Mouse (Mus musculus) heart, postnatal 0 days (tissue): ENCODE data around the gene Ablim2. TPM values are rescaled to one million over a fixed set of nuclear protein-coding genes. Genes with fewer than 3 reads are reported as not detected.

Experiments
- ATAC-seq: fragments of 200-750 bp; cut with Nextera tagmentation; 2 replicates; pipeline ENCODE4 v1.8.0; 2017; ENCODE audit warnings: low read depth, moderate number of reproducible peaks, moderate library complexity; ENCODE audit not compliant: insufficient read depth
- DNase-seq: peaks from one replicate; pipeline ENCODE4 v3.0.0-alpha.2; 2016; ENCODE audit warnings: low spot score
- H3K27ac ChIP-seq: fragments of 300-500 bp; sonication (generic); 2 replicates; pipeline ENCODE4 v1.5.1; 2014; ENCODE audit warnings: low read depth, mild to moderate bottlenecking
- H3K27me3 ChIP-seq: fragments of 300-500 bp; sonication (generic); 2 replicates; pipeline ENCODE4 v1.6.1; 2014; ENCODE audit warnings: low read length, mixed read lengths; ENCODE audit not compliant: control insufficient read depth, insufficient read depth
- H3K36me3 ChIP-seq: fragments of 300-500 bp; sonication (generic); replicated peaks from 2 replicates; pipeline ENCODE4 v1.6.1; 2014; ENCODE audit warnings: low read length, mixed read lengths; ENCODE audit not compliant: control insufficient read depth, insufficient read depth
- H3K4me1 ChIP-seq: fragments of 300-500 bp; sonication (generic); 2 replicates; pipeline ENCODE4 v1.6.1; 2014; ENCODE audit warnings: antibody characterized with exemption; ENCODE audit not compliant: control insufficient read depth, insufficient read depth
- H3K4me2 ChIP-seq: fragments of 300-500 bp; sonication (generic); 2 replicates; pipeline ENCODE4 v1.6.1; 2014; ENCODE audit warnings: low read depth, mild to moderate bottlenecking, low read length, moderate library complexity
- H3K4me3 ChIP-seq: fragments of 300-500 bp; sonication (generic); 2 replicates; pipeline ENCODE4 v1.5.1; 2014; ENCODE audit warnings: low read depth, low read length
- H3K9ac ChIP-seq: fragments of 300-500 bp; sonication (generic); replicated peaks from 2 replicates; pipeline ENCODE4 v1.6.1; 2014; ENCODE audit warnings: low read depth, low read length, mixed read lengths
- H3K9me3 ChIP-seq: fragments of 300-500 bp; sonication (generic); replicated peaks from 2 replicates; pipeline ENCODE4 v1.6.1; 2016; ENCODE audit warnings: low read length; ENCODE audit not compliant: control insufficient read depth
- CTCF ChIP-seq: IDR thresholded peaks from 2 replicates; pipeline ENCODE4 v1.5.1; 2016; ENCODE audit warnings: antibody characterized with exemption, control low read depth, low read depth
- EP300 ChIP-seq: IDR thresholded peaks from 2 replicates; pipeline ENCODE4 v1.6.1; 2016; ENCODE audit warnings: antibody characterized with exemption, low read depth
- WGBS: fragments of 180-500 bp; shearing (Covaris S2); extraction: QIAGEN DNeasy Blood & Tissue Kit; methylation state at CpG from one replicate; pipeline ENCODE4 v1.1.7; 2014; 5-methylcytosine and 5-hydroxymethylcytosine counted together
- polyA plus RNA-seq: library from polyadenylated mRNA; unstranded; fragments of >200 nt; fragmentation: Nextera tagmentation; extraction: Ambion mirVana; gene quantifications from 2 replicates; pipeline ENCODE4 v1.2.1, GENCODE M21; 2015
- total RNA-seq: library from RNA; depleted of rRNA; stranded (reverse); fragments of >200 nt; gene quantifications from 2 replicates; pipeline ENCODE4 v1.2.3, GENCODE M21; 2014; ENCODE audit warnings: low replicate concordance

The Ablim2 gene
- total and polyA plus RNA-seq, 2 experiments from 2014 or later = 8.8 to 22.1 TPM

DNA sequence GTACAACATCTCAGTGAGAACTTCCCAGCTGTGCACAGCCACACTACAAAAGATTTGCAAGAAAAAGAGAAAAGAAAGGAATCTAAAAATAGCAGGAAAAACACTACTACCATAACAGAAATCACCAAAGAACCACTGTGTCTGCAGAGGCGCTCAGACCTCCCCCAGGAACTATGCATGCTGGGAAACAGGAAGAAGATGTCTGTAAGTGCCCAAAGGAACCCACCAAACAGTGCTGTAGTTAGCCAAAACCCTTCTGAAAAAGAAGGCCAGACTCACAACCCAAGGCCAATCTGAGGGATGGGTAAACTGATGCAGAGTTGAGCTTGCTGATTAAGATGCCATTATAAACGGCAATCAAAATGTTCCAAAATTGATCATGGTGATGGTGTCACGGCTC is 47.5 kb downstream of the Ablim2 start:
- WGBS = 85% methylated on average over 3 of the region's 3 CpGs
- no peak overlapping the region for H3K4me2 ChIP-seq
- no peak for ATAC-seq
- H3K9ac ChIP-seq = no peak overlapping the region
- H3K36me3 ChIP-seq = no peaks in the 10 kb centered on the region
- DNase-seq = no peak
- no peak overlapping the region for H3K27ac ChIP-seq
- TF ChIP-seq EP300 = no peak
- TF ChIP-seq CTCF = no peak
- H3K4me1 ChIP-seq = 0 out of 2 replicates have a peak, but pooled peaks cover 4% of the 10 kb centered on the region
- no peak overlapping the region for H3K4me3 ChIP-seq
- H3K27me3 ChIP-seq = no peaks in the 10 kb centered on the region
- no peaks in the 10 kb centered on the region for H3K9me3 ChIP-seq

DNA sequence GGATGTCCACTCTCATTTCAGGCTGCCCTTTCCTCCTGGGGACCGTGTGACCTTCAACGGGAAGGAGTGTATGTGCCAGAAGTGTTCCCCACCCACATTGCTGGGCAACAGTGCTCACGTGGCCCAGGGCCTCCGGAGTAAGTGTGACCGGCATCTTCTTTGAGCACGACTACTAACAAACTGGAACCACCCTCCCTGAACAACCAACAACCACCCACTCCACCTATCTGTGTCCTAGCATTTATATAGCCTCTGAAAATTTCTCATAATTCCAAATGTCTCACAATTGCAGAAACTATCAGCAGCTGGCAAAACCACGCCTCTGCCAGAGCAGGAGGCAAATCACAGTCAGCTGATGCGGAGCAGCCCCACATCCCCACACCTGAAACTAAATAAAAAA is 49.3 kb downstream of the Ablim2 start:
- no peak overlapping the region for H3K4me3 ChIP-seq
- DNase-seq (no peak), ATAC-seq (no peak)
- TF ChIP-seq EP300 (no peak), CTCF (no peak)
- 0 out of 2 replicates have a peak, but pooled peaks cover 3% of the 10 kb centered on the region for H3K4me1 ChIP-seq
- H3K36me3 ChIP-seq = no peaks in the 10 kb centered on the region
- no peak overlapping the region for H3K9ac ChIP-seq
- H3K4me2 ChIP-seq = no peak overlapping the region
- WGBS = 60% methylated on average over 8 of the region's 8 CpGs
- no peaks in the 10 kb centered on the region for H3K9me3 ChIP-seq
- H3K27ac ChIP-seq = no peak overlapping the region
- H3K27me3 ChIP-seq = no peaks in the 10 kb centered on the region

DNA sequence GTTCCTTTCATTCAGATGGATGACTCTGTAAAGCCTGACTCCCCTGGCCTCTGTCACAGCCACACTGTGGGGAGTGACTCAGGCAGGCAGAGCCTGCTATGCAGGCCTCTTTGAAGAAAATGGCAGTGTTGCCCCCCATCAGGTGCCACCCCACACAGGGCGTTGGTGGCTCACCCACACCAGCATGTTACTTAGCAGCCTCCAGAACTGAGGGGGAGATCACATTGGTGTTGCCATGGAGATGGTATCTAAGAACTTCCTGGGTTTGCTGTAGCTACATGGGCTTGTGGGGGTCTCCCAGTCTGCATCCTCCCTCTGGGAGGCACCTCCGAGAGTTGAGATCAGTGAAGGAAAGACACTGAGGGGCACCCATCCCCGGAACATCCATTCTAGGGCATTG is 52.8 kb downstream of the Ablim2 start:
- 0 out of 2 replicates have a peak, but pooled peaks cover 3% of the 10 kb centered on the region for H3K4me1 ChIP-seq
- 80% methylated on average over 3 of the region's 3 CpGs for WGBS
- ATAC-seq (no peak), DNase-seq (no peak)
- no peak overlapping the region for H3K9ac ChIP-seq
- H3K27ac ChIP-seq = no peak overlapping the region
- no peaks in the 10 kb centered on the region for H3K27me3 ChIP-seq
- no peak overlapping the region for H3K4me3 ChIP-seq
- H3K36me3 ChIP-seq = no peaks in the 10 kb centered on the region
- no peak overlapping the region for H3K4me2 ChIP-seq
- TF ChIP-seq CTCF (no peak), EP300 (no peak)
- no peaks in the 10 kb centered on the region for H3K9me3 ChIP-seq

DNA sequence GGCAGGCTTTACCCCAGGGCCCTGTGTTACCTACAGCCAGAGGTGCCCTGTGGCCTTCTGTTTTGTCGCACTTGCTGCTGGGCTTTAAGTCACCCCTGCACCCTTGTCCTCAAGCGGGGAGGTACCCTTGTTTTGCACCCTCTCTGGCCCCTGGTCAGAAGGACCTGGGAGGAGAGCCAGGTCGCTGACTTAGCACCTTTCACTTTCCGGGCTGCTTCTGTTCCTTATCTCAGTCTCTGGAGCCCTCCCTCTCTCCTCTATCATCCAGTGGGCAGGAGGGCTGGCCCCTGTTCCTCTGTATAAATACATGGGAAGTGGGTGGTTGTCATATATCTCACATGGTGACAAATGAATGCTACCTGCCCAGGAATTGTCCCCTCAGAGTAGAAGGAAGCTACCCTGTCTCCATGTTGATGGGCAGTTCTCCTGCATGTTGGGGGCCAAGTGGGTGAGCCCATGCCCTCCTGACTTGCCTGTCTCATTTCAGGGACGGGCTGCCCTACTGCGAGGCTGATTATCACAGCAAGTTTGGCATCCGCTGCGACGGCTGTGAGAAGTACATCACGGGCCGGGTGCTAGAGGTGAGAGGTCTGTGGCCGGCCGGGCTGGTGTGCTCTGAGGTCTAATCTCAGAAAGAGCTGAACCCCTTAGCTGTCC is 54.1 kb downstream of the Ablim2 start:
- no peak overlapping the region for H3K9ac ChIP-seq
- H3K9me3 ChIP-seq = no peaks in the 10 kb centered on the region
- H3K4me1 ChIP-seq = 0 out of 2 replicates have a peak, but pooled peaks cover 3% of the 10 kb centered on the region
- no peak overlapping the region for H3K4me3 ChIP-seq
- WGBS = 32% methylated on average over 13 of the region's 13 CpGs
- no peak overlapping the region for H3K4me2 ChIP-seq
- peak; percentile 59; the same call in 1 of the 2 replicates for ATAC-seq
- DNase-seq = peak; percentile 30
- no peaks in the 10 kb centered on the region for H3K36me3 ChIP-seq
- H3K27ac ChIP-seq = peak overlapping the region; percentile 8; the same call in 1 of the 2 replicates
- TF ChIP-seq EP300 (no peak), CTCF (no peak)
- no peaks in the 10 kb centered on the region for H3K27me3 ChIP-seq

DNA sequence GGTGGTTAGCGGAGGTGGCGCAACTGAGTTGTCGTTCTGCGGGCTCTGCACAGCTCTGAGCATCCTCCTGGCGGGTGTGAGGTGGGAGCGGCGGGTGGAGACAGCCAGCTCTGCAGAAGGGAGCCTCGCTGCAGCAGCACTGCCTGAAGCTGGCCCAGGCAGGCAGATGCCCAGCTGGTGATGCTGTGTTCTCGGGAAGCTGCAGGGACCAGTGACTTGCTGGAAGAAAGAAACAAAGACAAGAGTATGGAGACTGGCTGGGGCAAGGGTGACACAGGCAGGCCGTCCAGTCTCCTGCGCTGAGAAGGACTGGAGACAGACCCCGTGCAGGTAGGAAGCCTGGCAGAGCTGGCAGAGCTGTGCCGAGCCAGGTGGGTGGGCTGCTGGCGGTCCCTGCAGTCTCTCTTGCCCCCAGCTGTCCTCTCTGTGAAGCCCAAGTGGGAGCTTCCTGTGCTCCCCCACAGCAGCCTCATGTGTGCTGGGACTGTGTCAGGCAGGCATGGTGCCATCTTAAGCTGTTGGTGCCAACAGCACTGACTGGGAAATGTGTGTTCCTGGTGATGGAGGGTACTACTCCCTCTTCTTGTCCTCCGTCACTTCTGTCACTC is 56.8 kb downstream of the Ablim2 start:
- Histone ChIP-seq H3K9ac (no peak overlapping the region), H3K27ac (no peak overlapping the region), H3K4me2 (no peak overlapping the region), H3K4me3 (no peak overlapping the region), H3K27me3 (no peaks in the 10 kb centered on the region), H3K4me1 (0 out of 2 replicates have a peak, but pooled peaks cover 3% of the 10 kb centered on the region), H3K36me3 (no peaks in the 10 kb centered on the region), H3K9me3 (no peaks in the 10 kb centered on the region)
- 62% methylated on average over 14 of the region's 15 CpGs for WGBS
- no peak for TF ChIP-seq EP300
- TF ChIP-seq CTCF = no peak
- DNase-seq = no peak
- ATAC-seq = no peak

DNA sequence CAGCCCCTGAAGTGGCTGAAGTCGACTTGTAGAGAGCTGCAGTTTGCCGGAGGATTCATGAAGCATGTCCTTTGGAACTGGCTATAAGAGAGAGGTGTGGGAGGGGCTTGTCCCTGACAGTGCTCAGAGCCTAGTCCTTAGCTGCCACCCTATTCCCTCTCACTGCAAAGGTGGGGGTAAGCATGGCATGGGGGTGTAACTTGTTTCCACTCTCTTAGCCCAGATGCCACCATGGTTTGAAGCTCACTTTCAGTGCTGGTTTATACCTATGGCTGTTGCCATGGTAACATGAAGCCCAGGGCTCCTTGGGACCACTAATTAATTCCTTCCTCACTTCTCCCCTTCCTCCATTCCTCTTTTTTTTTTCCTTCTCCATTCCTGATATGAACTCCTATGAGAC is 57.4 kb downstream of the Ablim2 start:
- WGBS = 37% methylated on average over 2 of the region's 2 CpGs
- H3K27ac ChIP-seq = no peak overlapping the region
- no peaks in the 10 kb centered on the region for H3K9me3 ChIP-seq
- H3K4me2 ChIP-seq = no peak overlapping the region
- ATAC-seq (no peak), DNase-seq (no peak)
- H3K36me3 ChIP-seq = no peaks in the 10 kb centered on the region
- no peaks in the 10 kb centered on the region for H3K27me3 ChIP-seq
- 0 out of 2 replicates have a peak, but pooled peaks cover 3% of the 10 kb centered on the region for H3K4me1 ChIP-seq
- H3K4me3 ChIP-seq = no peak overlapping the region
- no peak overlapping the region for H3K9ac ChIP-seq
- no peak for TF ChIP-seq EP300
- TF ChIP-seq CTCF = no peak
